Mouse (Mus musculus) cerebellum, adult 2 months (tissue): ENCODE measurements around the gene Fmnl2.

ENCODE experiments used
- CTCF ChIP-seq: fragments of 200-500 bp; IDR thresholded peaks from 2 replicates; pipeline ENCODE4 v1.5.1; 2011; ENCODE audit warnings: low read depth, mild to moderate bottlenecking, control low read depth, low read length, moderate library complexity, borderline replicate concordance; ENCODE audit not compliant: insufficient read depth
- POLR2A ChIP-seq: fragments of 200-500 bp; IDR thresholded peaks from 2 replicates; pipeline ENCODE4 v1.6.1; 2011; ENCODE audit warnings: low read length, control low read depth, borderline replicate concordance; ENCODE audit not compliant: insufficient read depth

- no peak for TF ChIP-seq CTCF
- no peak for TF ChIP-seq POLR2A
Measured at GRCm38 (mm10) chr2:53051502-53051901, 193.8 kb downstream of the Fmnl2 start.
